Mouse (Mus musculus) splenic B cell, adult 2 months (primary cell): ENCODE results near the gene Vwa8.
A peak's percentile ranks its signal among the peaks of the same experiment; 100 is the strongest.
"Not testable (repeated sequence)": the region's sequence is repeated elsewhere in the genome, so short reads cannot be mapped to it uniquely, and the experiment has no call there.

ENCODE experiments used
- DNase-seq: peaks from one replicate; pipeline ENCODE4 v3.0.0-alpha.2; 2011; ENCODE audit warnings: low read depth, low spot score
- H3K27me3 ChIP-seq: 2 replicates; pipeline ENCODE4 v1.6.1; 2012; ENCODE audit warnings: mild to moderate bottlenecking, low read length, moderate library complexity, mixed read lengths; ENCODE audit not compliant: control insufficient read depth, poor library complexity, insufficient read depth, severe bottlenecking
- H3K36me3 ChIP-seq: 2 replicates; pipeline ENCODE4 v1.6.1; 2012; ENCODE audit warnings: mild to moderate bottlenecking, low read length, moderate library complexity, mixed read lengths; ENCODE audit not compliant: control insufficient read depth, poor library complexity, insufficient read depth, severe bottlenecking

Gene Vwa8

DNA sequence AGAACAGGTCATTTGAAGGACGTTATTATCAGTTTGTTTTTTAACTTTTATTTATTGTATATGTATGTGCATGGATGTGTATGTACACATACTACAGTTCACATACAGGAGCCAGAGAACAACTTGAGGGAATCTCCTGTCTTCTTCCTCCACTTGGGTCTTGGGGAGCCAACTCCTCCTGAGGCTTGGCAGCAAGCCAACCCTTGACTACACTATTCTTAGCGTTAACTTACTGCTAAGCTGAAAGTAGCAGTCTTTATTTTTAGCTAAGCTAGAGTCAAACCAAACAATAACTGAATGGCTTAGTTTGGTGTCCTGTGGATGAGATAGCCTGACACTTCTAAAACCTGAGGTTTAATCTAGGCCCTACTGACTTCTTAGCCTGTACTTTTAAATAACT, 135.4 kb downstream of the Vwa8 start:
- Histone ChIP-seq H3K27me3 (no peaks in the 10 kb centered on the region), H3K36me3 (no peaks in the 10 kb centered on the region)
- no peak for DNase-seq

- H3K27me3 ChIP-seq = no peaks in the 10 kb centered on the region
- no peak for DNase-seq
- H3K36me3 ChIP-seq = no peaks in the 10 kb centered on the region
Measured at GRCm38 (mm10) chr14:78987543-78987942, 138.7 kb downstream of the Vwa8 start.

DNA sequence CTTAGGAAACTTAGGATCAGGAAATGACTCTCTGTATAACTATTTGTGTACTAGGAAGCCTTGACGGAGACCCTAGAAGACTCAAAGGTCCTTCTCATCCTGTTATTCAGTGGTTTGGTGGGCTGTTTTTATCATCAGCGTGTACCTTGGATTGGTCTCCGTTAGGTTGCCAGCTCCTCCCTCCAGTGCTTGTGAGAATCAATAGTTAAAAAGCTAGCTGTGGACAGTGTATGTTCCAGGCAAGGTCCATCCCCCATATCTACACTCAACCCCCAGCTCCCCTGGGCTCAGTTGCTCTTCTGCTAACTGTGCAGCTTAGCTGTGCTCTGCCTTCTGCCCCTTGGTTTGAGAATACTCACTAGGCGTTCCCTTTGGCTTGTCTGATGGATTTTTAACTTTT, 143.6 kb downstream of the Vwa8 start:
- H3K27me3 ChIP-seq = no peaks in the 10 kb centered on the region
- no peaks in the 10 kb centered on the region for H3K36me3 ChIP-seq
- no peak for DNase-seq

- Histone ChIP-seq H3K36me3 (no peaks in the 10 kb centered on the region), H3K27me3 (no peaks in the 10 kb centered on the region)
- no peak for DNase-seq
Measured at GRCm38 (mm10) chr14:78993515-78993914, 144.7 kb downstream of the Vwa8 start.

- H3K27me3 ChIP-seq = no peaks in the 10 kb centered on the region
- H3K36me3 ChIP-seq = no peaks in the 10 kb centered on the region
- DNase-seq = no peak
Measured at GRCm38 (mm10) chr14:78996359-78996758, 147.5 kb downstream of the Vwa8 start.

DNA sequence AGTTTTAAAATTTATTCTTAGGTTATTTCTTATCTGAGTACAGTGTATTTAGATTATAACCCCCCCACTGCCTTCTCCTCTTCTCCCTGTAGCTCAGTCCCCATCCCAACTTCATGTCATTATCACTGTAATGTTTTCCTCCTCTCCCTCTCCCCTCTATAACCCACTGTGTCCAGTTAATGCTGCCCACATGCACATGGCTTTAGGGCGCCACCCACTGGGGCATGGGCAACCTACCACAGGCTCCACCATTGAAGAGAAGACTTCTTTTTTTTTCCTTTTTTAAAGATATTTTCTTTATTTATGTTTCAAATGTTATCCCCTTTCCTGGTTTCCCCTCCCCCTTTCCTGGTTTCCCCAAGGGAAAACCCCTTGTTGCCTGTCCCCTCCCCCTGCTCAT, 154.7 kb downstream of the Vwa8 start:
- Histone ChIP-seq H3K36me3 (no peaks in the 10 kb centered on the region), H3K27me3 (no peaks in the 10 kb centered on the region)
- DNase-seq = peak; percentile 49

- not testable (repeated sequence) for H3K36me3 ChIP-seq, DNase-seq, H3K27me3 ChIP-seq
Measured at GRCm38 (mm10) chr14:79017710-79018109, 168.9 kb downstream of the Vwa8 start.

- no peak for DNase-seq
- H3K36me3 ChIP-seq = no peaks in the 10 kb centered on the region
- H3K27me3 ChIP-seq = no peaks in the 10 kb centered on the region
Measured at GRCm38 (mm10) chr14:79018564-79018963, 169.7 kb downstream of the Vwa8 start.

GRCm38 (mm10) chr14:79021725-79022124, 172.9 kb downstream of the Vwa8 start:
- Histone ChIP-seq H3K36me3 (no peaks in the 10 kb centered on the region), H3K27me3 (no peaks in the 10 kb centered on the region; the same call in 1 of the 2 replicates)
- DNase-seq = no peak

- Histone ChIP-seq H3K27me3 (no peaks in the 10 kb centered on the region; the same call in 1 of the 2 replicates), H3K36me3 (no peaks in the 10 kb centered on the region)
Measured at GRCm38 (mm10) chr14:79028996-79029575, 180.2 kb downstream of the Vwa8 start.

GRCm38 (mm10) chr14:79030715-79031114, 181.9 kb downstream of the Vwa8 start:
- Histone ChIP-seq H3K27me3 (no peaks in the 10 kb centered on the region; the same call in 1 of the 2 replicates), H3K36me3 (no peaks in the 10 kb centered on the region)
- peak; percentile 39 for DNase-seq

More at GRCm38 (mm10) chr14:79028996-79029575, 180.2 kb downstream of the Vwa8 start:
- no peak for DNase-seq

DNA sequence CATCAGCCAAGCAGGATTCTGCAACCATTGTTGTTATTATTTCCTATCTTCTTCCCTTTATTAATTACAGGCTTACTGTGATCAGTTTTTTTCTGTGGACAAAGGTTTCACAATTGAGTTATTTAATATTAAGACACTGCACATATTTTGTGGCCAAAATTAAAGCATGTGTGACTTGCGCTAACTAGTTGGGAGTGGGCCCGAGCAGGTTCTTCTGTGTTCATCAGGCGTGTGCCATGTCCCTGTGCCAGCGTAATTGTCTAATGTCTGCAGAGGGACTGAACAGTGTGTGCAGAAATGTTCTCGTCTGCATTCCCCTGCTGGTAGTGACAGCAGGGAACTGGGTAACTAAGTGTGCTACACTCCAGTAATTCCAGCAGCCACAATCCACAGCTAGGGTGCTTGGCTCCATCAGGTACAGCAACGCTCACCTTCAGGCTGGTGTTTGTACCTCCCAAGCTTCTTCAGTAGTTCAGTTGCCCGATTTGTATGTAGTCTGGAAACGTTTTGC, 182.4 kb downstream of the Vwa8 start:
- DNase-seq = no peak
- H3K36me3 ChIP-seq = no peaks in the 10 kb centered on the region
- no peaks in the 10 kb centered on the region for H3K27me3 ChIP-seq

- H3K36me3 ChIP-seq = no peaks in the 10 kb centered on the region
- no peaks in the 10 kb centered on the region for H3K27me3 ChIP-seq
- no peak for DNase-seq
Measured at GRCm38 (mm10) chr14:79033396-79033795, 184.5 kb downstream of the Vwa8 start.

DNA sequence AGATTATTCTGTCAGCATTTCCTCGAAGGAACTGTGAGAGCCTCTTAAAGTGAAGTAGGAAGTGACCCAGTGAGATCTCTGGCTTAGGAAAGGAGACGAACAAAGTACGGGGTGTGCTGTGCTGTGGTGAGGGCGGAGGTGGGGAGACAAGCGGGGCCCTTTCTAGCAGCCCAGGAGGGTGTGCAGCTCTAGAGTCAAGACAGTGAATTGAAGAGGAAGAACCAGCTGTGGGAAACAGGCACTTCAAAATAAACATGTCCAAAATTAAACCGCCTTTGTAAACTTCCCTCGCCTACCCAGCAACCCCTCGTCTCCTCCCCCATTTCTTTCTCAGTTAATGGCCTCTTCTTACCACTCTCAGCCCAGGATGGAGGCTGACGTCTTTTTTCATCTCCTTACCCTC, 185.7 kb downstream of the Vwa8 start:
- no peak for DNase-seq
- H3K36me3 ChIP-seq = no peaks in the 10 kb centered on the region

GRCm38 (mm10) chr14:79035575-79035974, 186.7 kb downstream of the Vwa8 start:
- H3K36me3 ChIP-seq = no peaks in the 10 kb centered on the region; the same call in 1 of the 2 replicates
- no peak for DNase-seq
- H3K27me3 ChIP-seq = no peaks in the 10 kb centered on the region

More for the DNA sequence above, 185.7 kb downstream of the Vwa8 start:
- no peaks in the 10 kb centered on the region for H3K27me3 ChIP-seq

GRCm38 (mm10) chr14:79047186-79047585, 198.3 kb downstream of the Vwa8 start:
- Histone ChIP-seq H3K36me3 (no peaks in the 10 kb centered on the region; the same call in 1 of the 2 replicates), H3K27me3 (no peaks in the 10 kb centered on the region)
- no peak for DNase-seq
